Mouse (Mus musculus): ENCODE measurements around the gene Elmod1. TPM values are rescaled to one million over a fixed set of nuclear protein-coding genes. Genes with fewer than 3 reads are reported as not detected.

Elmod1 gene
- polyA plus RNA-seq, 2 experiments from 2014 or later, result not detected

DNA sequence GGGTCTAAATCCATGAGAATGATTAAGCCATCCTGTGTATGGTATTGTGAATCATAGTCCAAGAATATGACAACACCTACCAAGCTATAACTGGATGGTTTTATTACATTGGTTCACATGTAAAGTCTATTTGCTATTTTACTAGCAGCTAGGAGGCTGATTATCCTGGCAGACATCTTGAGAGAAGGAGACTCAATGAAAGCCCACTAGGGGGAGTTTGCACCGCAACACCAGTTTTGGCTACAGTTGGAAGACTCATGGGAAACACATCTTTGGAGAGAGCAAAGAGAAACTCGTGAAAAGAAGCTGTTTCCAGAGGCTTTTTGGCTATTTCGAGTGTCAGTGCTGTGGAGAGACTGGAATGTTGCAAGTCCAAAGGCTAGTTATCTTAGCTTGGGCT, 69.7 kb downstream of the Elmod1 start:
- no peak for ATAC-seq

GRCm38 (mm10) chr9:53903215-53903842, 71.8 kb downstream of the Elmod1 start:
- ATAC-seq, result no peak

- ATAC-seq, result no peak
Observed at GRCm38 (mm10) chr9:53899836-53900235, 75.3 kb downstream of the Elmod1 start.

- no peak for ATAC-seq
Observed at GRCm38 (mm10) chr9:53895827-53896226, 79.3 kb downstream of the Elmod1 start.

GRCm38 (mm10) chr9:53890075-53890474, 85.0 kb downstream of the Elmod1 start:
- ATAC-seq, result no peak

DNA sequence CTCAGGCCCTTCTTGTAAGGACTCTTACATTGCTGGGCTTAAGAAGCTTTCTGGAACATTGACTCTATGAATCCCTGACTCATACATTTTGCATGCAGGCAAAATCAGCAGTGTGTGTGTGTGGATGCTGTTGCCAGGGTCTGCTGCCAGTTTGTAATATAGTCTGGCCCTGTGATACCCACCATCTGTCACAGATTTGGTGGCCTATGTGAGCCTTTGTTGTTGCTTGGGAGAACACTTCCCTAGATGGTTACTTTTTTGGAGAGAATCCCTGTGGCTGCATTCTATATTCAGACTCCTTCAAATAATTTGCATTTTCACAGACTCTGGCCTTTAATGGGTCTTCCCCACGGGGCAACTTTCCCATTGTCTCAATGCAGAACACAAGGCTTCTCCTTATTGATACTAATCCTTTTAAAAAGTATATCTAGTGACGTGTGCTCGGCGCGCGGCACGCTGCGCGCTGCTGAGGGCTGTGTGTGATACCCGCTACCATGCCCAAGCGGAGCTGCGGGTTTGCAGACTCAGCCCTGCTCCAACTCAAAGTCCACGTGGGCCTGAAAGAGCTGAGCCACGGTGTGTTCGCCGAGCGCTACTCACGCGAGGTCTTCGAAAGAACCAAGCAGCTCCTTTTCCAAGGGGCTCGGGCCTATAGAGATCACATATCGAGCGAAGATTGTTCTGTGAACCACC, 91.4 kb downstream of the Elmod1 start:
- no peak for ATAC-seq

- no peak for ATAC-seq
Observed at GRCm38 (mm10) chr9:53877423-53877822, 97.7 kb downstream of the Elmod1 start.

DNA sequence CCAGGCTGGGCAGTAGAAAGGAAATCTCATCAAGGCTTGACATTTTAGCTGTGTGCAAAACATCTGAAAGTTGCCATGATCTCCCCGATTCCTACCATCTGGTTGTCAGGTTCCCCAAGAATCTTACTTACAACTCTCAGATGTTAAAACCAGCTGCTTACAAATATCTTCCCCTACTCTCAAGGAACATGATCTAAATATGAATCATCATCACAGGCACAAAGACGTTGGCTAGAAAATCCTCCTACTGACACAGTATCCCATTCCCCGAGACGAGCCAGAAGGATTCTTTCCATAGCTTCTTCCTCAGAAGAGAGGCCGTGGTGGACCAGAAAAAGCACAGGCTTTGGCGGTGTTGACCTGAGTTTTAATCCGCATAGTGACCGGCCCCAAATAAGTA, 101.9 kb downstream of the Elmod1 start:
- ATAC-seq, result no peak

Other genes with a start within 250 kb of the Elmod1 start
- gene Slc35f2, start 203.8 kb downstream of the Elmod1 start, polyA plus RNA-seq (2017; shearing (Covaris generic)), result 10 to 100 TPM in 1 of 2 experiments, 1 to 10 TPM in 1; 6.7 to 10.9 TPM
- gene Sln, start 125.1 kb downstream of the Elmod1 start, polyA plus RNA-seq (2017; shearing (Covaris generic)), result not detected
- gene Tnfaip8l3, start 93.1 kb upstream of the Elmod1 start, polyA plus RNA-seq (2017; shearing (Covaris generic)), result not detected

All from activated CD4-positive, CD25-positive, alpha-beta regulatory T cell, adult 4 months (primary cell).